Mouse (Mus musculus) limb, embryonic 14.5 days (tissue): ENCODE results near the gene Gm13723. TPM values are rescaled to one million over a fixed set of nuclear protein-coding genes. Genes with fewer than 3 reads are reported as not detected.

Source experiments
- ATAC-seq: fragments of 200-750 bp; cut with Nextera tagmentation; 2 replicates; pipeline ENCODE4 v1.8.0; 2017; ENCODE audit warnings: low read depth, moderate number of reproducible peaks, moderate TSS enrichment; ENCODE audit not compliant: low FRiP score
- DNase-seq: peaks from one replicate; pipeline ENCODE4 v3.0.0-alpha.2; 2015; ENCODE audit warnings: low spot score
- H3K27ac ChIP-seq: fragments of 300-500 bp; sonication (generic); replicated peaks from 2 replicates; pipeline ENCODE4 v1.5.1; 2014; ENCODE audit warnings: low read depth, mild to moderate bottlenecking, low read length, moderate library complexity, mixed read lengths
- H3K27me3 ChIP-seq: fragments of 300-500 bp; sonication (generic); 2 replicates; pipeline ENCODE4 v1.6.1; 2014; ENCODE audit warnings: low read length, mixed read lengths; ENCODE audit not compliant: control insufficient read depth, insufficient read depth
- H3K36me3 ChIP-seq: fragments of 300-500 bp; sonication (generic); 2 replicates; pipeline ENCODE4 v1.6.1; 2014; ENCODE audit warnings: mild to moderate bottlenecking, low read length, moderate library complexity, mixed read lengths; ENCODE audit not compliant: control insufficient read depth, insufficient read depth
- H3K4me1 ChIP-seq: fragments of 300-500 bp; sonication (generic); 2 replicates; pipeline ENCODE4 v1.6.1; 2014; ENCODE audit warnings: antibody characterized with exemption, low read length, mixed read lengths; ENCODE audit not compliant: control insufficient read depth, insufficient read depth
- H3K4me2 ChIP-seq: fragments of 300-500 bp; sonication (generic); replicated peaks from 2 replicates; pipeline ENCODE4 v1.6.1; 2014; ENCODE audit warnings: low read depth, mild to moderate bottlenecking, low read length, moderate library complexity; ENCODE audit not compliant: severe bottlenecking
- H3K4me3 ChIP-seq: fragments of 300-500 bp; sonication (generic); replicated peaks from 2 replicates; pipeline ENCODE4 v1.5.1; 2014; ENCODE audit warnings: low read length
- H3K9ac ChIP-seq: fragments of 300-500 bp; sonication (generic); 2 replicates; pipeline ENCODE4 v1.6.1; 2014; ENCODE audit warnings: mild to moderate bottlenecking, low read depth, low read length, moderate library complexity; ENCODE audit not compliant: severe bottlenecking
- H3K9me3 ChIP-seq: fragments of 300-500 bp; sonication (generic); 2 replicates; pipeline ENCODE4 v1.6.1; 2016; ENCODE audit warnings: low read length; ENCODE audit not compliant: control insufficient read depth
- POLR2A ChIP-seq: fragments of 200-500 bp; IDR thresholded peaks from 2 replicates; pipeline ENCODE4 v1.8.0; 2012; ENCODE audit warnings: inconsistent platforms, mild to moderate bottlenecking, moderate library complexity, borderline replicate concordance; ENCODE audit not compliant: insufficient read depth, insufficient read length; ENCODE audit errors: extremely low read depth
- WGBS: fragments of 180-500 bp; shearing (Covaris S2); extraction: QIAGEN DNeasy Blood & Tissue Kit; methylation state at CpG from one replicate; pipeline ENCODE4 v1.1.7; 2014; 5-methylcytosine and 5-hydroxymethylcytosine counted together
- polyA plus RNA-seq, 2 experiments: library from polyadenylated mRNA; depleted of rRNA in 1 of 2; stranded (reverse) in 1 of 2; unstranded in 1 of 2; fragments of >200 nt; fragmentation: Nextera tagmentation in 1 of 2; extraction: Ambion mirVana in 1 of 2; gene quantifications; 2 replicates each; pipeline versions ENCODE4 v1.2.1 to v1.2.3; 2012 to 2014

Gene Gm13723
- not detected in 2 replicates for polyA plus RNA-seq (2012; rRNA removed)
- polyA plus RNA-seq (2014; fragmentation: Nextera tagmentation; extraction: Ambion mirVana), result not detected in 2 replicates

DNA sequence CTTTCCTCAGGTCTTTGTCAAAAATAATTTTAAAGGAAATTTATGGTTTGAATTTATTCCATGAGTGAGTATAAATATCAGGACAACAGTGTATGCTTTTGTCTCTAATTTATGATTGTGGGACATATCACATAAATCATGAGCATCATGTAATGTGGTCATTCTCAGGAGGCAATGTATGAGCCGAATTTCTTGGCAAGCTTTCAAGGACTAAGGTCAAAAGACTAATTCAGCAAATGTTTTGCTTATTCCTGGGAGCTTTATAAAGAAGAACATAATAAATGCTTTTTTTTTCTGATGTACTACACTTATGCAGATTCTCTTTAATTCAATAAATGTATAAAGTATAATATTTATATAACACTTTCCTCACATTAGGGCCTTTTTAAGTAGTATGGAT lies at the start of gene Gm13723:
Gm13723 (minus strand) TSS at position 101 of the 400 bp plus-strand sequence.
- 61% methylated on average over 1 of the region's 1 CpGs for WGBS
- no peak for ATAC-seq
- Histone ChIP-seq H3K4me1 (no peaks in the 10 kb centered on the region), H3K4me3 (no peak within 1 kb of the TSS), H3K4me2 (no peak within 1 kb of the TSS), H3K27me3 (no peaks in the 10 kb centered on the region), H3K36me3 (no peaks in the 10 kb centered on the region), H3K9me3 (no peaks in the 10 kb centered on the region), H3K27ac (no peak within 1 kb of the TSS), H3K9ac (no peak within 1 kb of the TSS)
- TF ChIP-seq POLR2A, result no peak
- DNase-seq, result no peak

DNA sequence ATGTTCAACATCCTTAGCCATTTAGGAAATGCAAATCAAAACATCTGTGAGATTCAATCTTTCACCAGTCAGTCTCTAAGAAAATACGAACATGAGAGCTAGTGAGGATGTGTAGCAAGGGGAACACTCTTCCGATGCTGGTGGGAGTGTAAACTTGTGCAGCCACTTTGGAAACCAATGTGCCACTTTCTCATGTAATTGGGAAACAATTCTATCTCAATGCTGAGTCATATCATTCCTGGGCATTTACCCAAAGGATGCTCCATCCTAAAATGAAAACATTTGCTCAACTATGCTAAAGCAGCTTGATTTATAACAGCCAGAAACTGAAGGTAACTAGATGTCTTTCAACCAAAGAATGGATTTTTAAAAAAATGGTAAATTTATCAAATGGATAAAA lies 31.0 kb upstream of the Gm13723 start:
- Histone ChIP-seq H3K36me3 (no peaks in the 10 kb centered on the region), H3K4me3 (no peak overlapping the region), H3K27me3 (no peaks in the 10 kb centered on the region), H3K9ac (no peak overlapping the region), H3K4me1 (no peaks in the 10 kb centered on the region), H3K9me3 (no peaks in the 10 kb centered on the region), H3K27ac (no peak overlapping the region), H3K4me2 (no peak overlapping the region)
- 81% methylated on average over 2 of the region's 2 CpGs for WGBS
- ATAC-seq (no peak), DNase-seq (no peak)
- TF ChIP-seq POLR2A, result no peak

DNA sequence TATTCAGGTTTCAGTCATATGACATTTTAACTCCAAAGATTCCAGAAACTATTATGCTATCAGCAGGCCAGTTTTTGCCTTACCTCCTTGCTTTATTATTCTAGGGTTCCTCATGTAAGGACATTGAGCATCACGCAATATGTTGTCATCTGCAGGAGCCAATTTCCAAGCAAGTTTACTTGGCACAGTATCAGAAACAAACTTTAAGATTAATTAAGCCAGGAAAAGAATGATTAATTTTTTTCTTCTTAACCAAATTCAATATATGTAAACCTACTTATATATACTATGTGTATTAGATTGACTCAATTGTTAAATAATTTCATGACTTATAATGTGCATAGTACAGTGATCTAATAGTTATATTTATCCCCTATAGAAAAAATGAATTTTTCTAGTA lies 17.5 kb upstream of the Gm13723 start, which contains the start of gene Olfr1097:
Olfr1097 (minus strand) TSS at position 101 of the 400 bp plus-strand sequence.
- H3K27me3 ChIP-seq, result no peaks in the 10 kb centered on the region
- H3K36me3 ChIP-seq, result no peaks in the 10 kb centered on the region
- no peak within 1 kb of the TSS for H3K4me3 ChIP-seq
- no peaks in the 10 kb centered on the region for H3K4me1 ChIP-seq
- WGBS, result 93% methylated on average over 1 of the region's 1 CpGs
- no peaks in the 10 kb centered on the region for H3K9me3 ChIP-seq
- no peak within 1 kb of the TSS for H3K27ac ChIP-seq
- no peak for DNase-seq
- H3K4me2 ChIP-seq, result no peak within 1 kb of the TSS
- no peak for ATAC-seq
- H3K9ac ChIP-seq, result no peak within 1 kb of the TSS
- no peak for TF ChIP-seq POLR2A

DNA sequence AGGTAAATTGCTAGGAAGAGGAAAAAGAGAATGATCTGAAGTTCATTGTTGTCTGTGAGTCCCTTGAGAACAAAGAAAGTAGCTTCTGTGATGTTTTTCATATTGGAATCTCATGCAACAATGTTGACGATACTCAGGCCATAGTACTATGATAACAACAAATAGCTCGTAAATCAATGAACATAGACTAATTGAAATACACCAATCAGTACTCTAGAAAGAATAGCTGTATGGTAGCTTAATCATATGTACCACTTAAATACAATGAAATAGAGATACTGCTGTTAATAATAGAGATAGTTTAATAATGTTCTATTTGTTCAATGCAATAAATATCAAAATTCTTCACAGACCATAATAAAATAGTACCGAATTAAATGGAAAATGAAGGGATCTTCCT lies 23.0 kb downstream of the Gm13723 start, which contains the start of gene Olfr1095:
Olfr1095 (minus strand) TSS at position 101 of the 400 bp plus-strand sequence.
- H3K4me3 ChIP-seq, result no peak within 1 kb of the TSS
- H3K9ac ChIP-seq, result no peak within 1 kb of the TSS
- WGBS, result 84% methylated on average over 3 of the region's 3 CpGs
- no peaks in the 10 kb centered on the region for H3K36me3 ChIP-seq
- DNase-seq (no peak), ATAC-seq (no peak)
- no peaks in the 10 kb centered on the region for H3K4me1 ChIP-seq
- H3K9me3 ChIP-seq, result no peaks in the 10 kb centered on the region
- no peak within 1 kb of the TSS for H3K4me2 ChIP-seq
- TF ChIP-seq POLR2A, result no peak
- H3K27ac ChIP-seq, result no peak within 1 kb of the TSS
- H3K27me3 ChIP-seq, result no peaks in the 10 kb centered on the region

DNA sequence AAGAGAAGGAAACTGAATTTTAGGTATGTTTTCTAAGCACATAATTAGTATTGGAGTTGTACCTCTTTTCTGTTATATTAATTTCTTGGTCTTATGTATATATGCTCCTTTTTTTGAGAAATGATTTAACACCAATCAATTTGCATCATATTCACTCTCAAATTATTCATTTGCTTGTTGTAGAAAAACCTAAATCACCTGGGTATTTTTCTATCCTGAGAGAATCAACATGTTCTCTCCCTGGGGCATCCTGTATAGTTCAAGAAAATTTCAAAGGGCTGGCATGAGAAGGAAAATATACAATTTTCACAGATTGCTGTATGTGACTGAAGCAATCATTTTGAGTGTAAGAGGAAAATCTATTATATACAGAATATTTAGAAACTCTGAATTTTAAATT lies 50.2 kb downstream of the Gm13723 start, which contains the start of gene Olfr1094:
Olfr1094 (plus strand) TSS at position 301 of the 400 bp plus-strand sequence.
- Histone ChIP-seq H3K27me3 (no peaks in the 10 kb centered on the region), H3K4me3 (no peak within 1 kb of the TSS), H3K36me3 (no peaks in the 10 kb centered on the region), H3K4me2 (no peak within 1 kb of the TSS), H3K4me1 (no peaks in the 10 kb centered on the region), H3K27ac (no peak within 1 kb of the TSS), H3K9ac (no peak within 1 kb of the TSS), H3K9me3 (no peaks in the 10 kb centered on the region)
- ATAC-seq (no peak), DNase-seq (no peak)
- TF ChIP-seq POLR2A, result no peak

Other genes starting within 250 kb of the Gm13723 start
- not detected in 2 replicates for gene Olfr1084, start 235.1 kb downstream of the Gm13723 start, polyA plus RNA-seq (2012; rRNA removed)
- gene Olfr1084, start 235.1 kb downstream of the Gm13723 start, polyA plus RNA-seq (2014; fragmentation: Nextera tagmentation; extraction: Ambion mirVana), result not detected in 2 replicates
- not detected in 2 replicates for gene Olfr1085, start 212.8 kb downstream of the Gm13723 start, polyA plus RNA-seq (2012; rRNA removed)
- gene Olfr1085, start 212.8 kb downstream of the Gm13723 start, polyA plus RNA-seq (2014; fragmentation: Nextera tagmentation; extraction: Ambion mirVana), result not detected in 2 replicates
- gene Olfr1086, start 194.7 kb downstream of the Gm13723 start, polyA plus RNA-seq (2012; rRNA removed), result not detected in 2 replicates
- gene Olfr1086, start 194.7 kb downstream of the Gm13723 start, polyA plus RNA-seq (2014; fragmentation: Nextera tagmentation; extraction: Ambion mirVana), result not detected in 2 replicates
- not detected in 2 replicates for gene Olfr1087, start 176.4 kb downstream of the Gm13723 start, polyA plus RNA-seq (2012; rRNA removed)
- not detected in 2 replicates for gene Olfr1087, start 176.4 kb downstream of the Gm13723 start, polyA plus RNA-seq (2014; fragmentation: Nextera tagmentation; extraction: Ambion mirVana)
- gene Olfr1089, start 141.1 kb downstream of the Gm13723 start, polyA plus RNA-seq (2012; rRNA removed), result not detected in 2 replicates
- gene Olfr1089, start 141.1 kb downstream of the Gm13723 start, polyA plus RNA-seq (2014; fragmentation: Nextera tagmentation; extraction: Ambion mirVana), result not detected in 2 replicates
- not detected in 2 replicates for gene Olfr1090, start 115.8 kb downstream of the Gm13723 start, polyA plus RNA-seq (2012; rRNA removed)
- not detected in 2 replicates for gene Olfr1090, start 115.8 kb downstream of the Gm13723 start, polyA plus RNA-seq (2014; fragmentation: Nextera tagmentation; extraction: Ambion mirVana)
- gene Olfr1093, start 92.3 kb downstream of the Gm13723 start, polyA plus RNA-seq (2012; rRNA removed), result not detected in 2 replicates
- not detected in 2 replicates for gene Olfr1093, start 92.3 kb downstream of the Gm13723 start, polyA plus RNA-seq (2014; fragmentation: Nextera tagmentation; extraction: Ambion mirVana)
- gene Olfr141, start 64.8 kb downstream of the Gm13723 start, polyA plus RNA-seq (2012; rRNA removed), result not detected in 2 replicates
- gene Olfr141, start 64.8 kb downstream of the Gm13723 start, polyA plus RNA-seq (2014; fragmentation: Nextera tagmentation; extraction: Ambion mirVana), result not detected in 2 replicates
- gene Olfr1094, start 50.1 kb downstream of the Gm13723 start, polyA plus RNA-seq (2012; rRNA removed), result not detected in 2 replicates
- not detected in 2 replicates for gene Olfr1094, start 50.1 kb downstream of the Gm13723 start, polyA plus RNA-seq (2014; fragmentation: Nextera tagmentation; extraction: Ambion mirVana)
- gene Olfr1095, start 23.1 kb downstream of the Gm13723 start, polyA plus RNA-seq (2012; rRNA removed), result not detected in 2 replicates
- not detected in 2 replicates for gene Olfr1095, start 23.1 kb downstream of the Gm13723 start, polyA plus RNA-seq (2014; fragmentation: Nextera tagmentation; extraction: Ambion mirVana)
- not detected in 2 replicates for gene Olfr1097, start 17.4 kb upstream of the Gm13723 start, polyA plus RNA-seq (2012; rRNA removed)
- gene Olfr1097, start 17.4 kb upstream of the Gm13723 start, polyA plus RNA-seq (2014; fragmentation: Nextera tagmentation; extraction: Ambion mirVana), result not detected in 2 replicates
- not detected in 2 replicates for gene Olfr1098, start 49.7 kb upstream of the Gm13723 start, polyA plus RNA-seq (2012; rRNA removed)
- not detected in 2 replicates for gene Olfr1098, start 49.7 kb upstream of the Gm13723 start, polyA plus RNA-seq (2014; fragmentation: Nextera tagmentation; extraction: Ambion mirVana)
- gene Olfr1099, start 85.9 kb upstream of the Gm13723 start, polyA plus RNA-seq (2012; rRNA removed), result not detected in 2 replicates
- not detected in 2 replicates for gene Olfr1099, start 85.9 kb upstream of the Gm13723 start, polyA plus RNA-seq (2014; fragmentation: Nextera tagmentation; extraction: Ambion mirVana)
- not detected in 2 replicates for gene Olfr1100, start 105.2 kb upstream of the Gm13723 start, polyA plus RNA-seq (2012; rRNA removed)
- not detected in 2 replicates for gene Olfr1100, start 105.2 kb upstream of the Gm13723 start, polyA plus RNA-seq (2014; fragmentation: Nextera tagmentation; extraction: Ambion mirVana)
- not detected in 2 replicates for gene Olfr1101, start 116.4 kb upstream of the Gm13723 start, polyA plus RNA-seq (2012; rRNA removed)
- gene Olfr1101, start 116.4 kb upstream of the Gm13723 start, polyA plus RNA-seq (2014; fragmentation: Nextera tagmentation; extraction: Ambion mirVana), result not detected in 2 replicates
- gene Olfr1102, start 123.6 kb upstream of the Gm13723 start, polyA plus RNA-seq (2012; rRNA removed), result not detected in 2 replicates
- not detected in 2 replicates for gene Olfr1102, start 123.6 kb upstream of the Gm13723 start, polyA plus RNA-seq (2014; fragmentation: Nextera tagmentation; extraction: Ambion mirVana)
- not detected in 2 replicates for gene Olfr1104, start 152.3 kb upstream of the Gm13723 start, polyA plus RNA-seq (2012; rRNA removed)
- gene Olfr1104, start 152.3 kb upstream of the Gm13723 start, polyA plus RNA-seq (2014; fragmentation: Nextera tagmentation; extraction: Ambion mirVana), result not detected in 2 replicates
- gene Olfr1105, start 161.7 kb upstream of the Gm13723 start, polyA plus RNA-seq (2012; rRNA removed), result not detected in 2 replicates
- not detected in 2 replicates for gene Olfr1105, start 161.7 kb upstream of the Gm13723 start, polyA plus RNA-seq (2014; fragmentation: Nextera tagmentation; extraction: Ambion mirVana)
- not detected in 2 replicates for gene Olfr1106, start 177.5 kb upstream of the Gm13723 start, polyA plus RNA-seq (2012; rRNA removed)
- gene Olfr1106, start 177.5 kb upstream of the Gm13723 start, polyA plus RNA-seq (2014; fragmentation: Nextera tagmentation; extraction: Ambion mirVana), result not detected in 2 replicates
- not detected in 2 replicates for gene Olfr1107, start 201.0 kb upstream of the Gm13723 start, polyA plus RNA-seq (2012; rRNA removed)
- not detected in 2 replicates for gene Olfr1107, start 201.0 kb upstream of the Gm13723 start, polyA plus RNA-seq (2014; fragmentation: Nextera tagmentation; extraction: Ambion mirVana)
- gene Olfr1109, start 221.2 kb upstream of the Gm13723 start, polyA plus RNA-seq (2012; rRNA removed), result not detected in 2 replicates
- gene Olfr1109, start 221.2 kb upstream of the Gm13723 start, polyA plus RNA-seq (2014; fragmentation: Nextera tagmentation; extraction: Ambion mirVana), result not detected in 2 replicates
- gene Olfr259, start 239.8 kb upstream of the Gm13723 start, polyA plus RNA-seq (2012; rRNA removed), result not detected in 2 replicates
- not detected in 2 replicates for gene Olfr259, start 239.8 kb upstream of the Gm13723 start, polyA plus RNA-seq (2014; fragmentation: Nextera tagmentation; extraction: Ambion mirVana)